Mouse (Mus musculus) R1 (cell line): ENCODE results near the gene Medag.

Experiments
- DNase-seq: peaks from one replicate; pipeline ENCODE4 v3.0.0-alpha.2; 2018; ENCODE audit warnings: low read depth, low spot score

Medag gene

DNA sequence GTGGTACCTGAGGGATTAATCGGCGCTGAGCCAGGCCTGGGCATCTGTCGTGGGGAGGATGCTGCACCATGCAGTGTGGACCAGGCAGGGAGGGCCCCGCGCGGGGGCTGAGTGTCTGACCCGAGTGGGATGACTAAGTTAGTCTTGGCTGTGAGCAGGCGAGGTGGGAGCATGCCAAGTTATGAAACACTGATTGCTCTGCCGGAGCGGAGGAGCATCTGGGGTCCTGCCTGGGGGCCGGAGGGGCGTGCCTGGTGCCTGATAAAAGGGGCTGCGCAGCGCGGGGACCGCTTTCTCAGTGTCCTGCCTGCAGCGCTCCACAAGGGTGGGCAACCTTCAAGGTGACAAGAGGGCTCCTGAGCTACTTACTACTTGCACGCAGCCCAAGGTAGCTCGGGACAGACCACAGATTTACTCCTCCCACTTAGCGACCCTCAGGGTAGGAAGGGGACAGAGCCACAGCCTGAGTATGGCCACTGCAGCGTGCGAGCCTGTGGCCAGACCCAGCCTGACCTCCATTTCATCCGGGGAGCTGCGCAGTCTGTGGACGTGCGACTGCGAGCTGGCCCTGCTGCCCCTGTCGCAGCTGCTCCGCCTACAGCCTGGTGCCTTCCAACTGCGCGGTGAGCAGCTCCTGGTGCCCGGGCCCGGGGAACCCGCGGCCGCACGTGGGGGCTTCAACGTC, at the start of gene Medag:
Gene Medag, plus strand, starts transcription at position 241 of the 685 bp plus-strand sequence.
- no peak for DNase-seq

DNA sequence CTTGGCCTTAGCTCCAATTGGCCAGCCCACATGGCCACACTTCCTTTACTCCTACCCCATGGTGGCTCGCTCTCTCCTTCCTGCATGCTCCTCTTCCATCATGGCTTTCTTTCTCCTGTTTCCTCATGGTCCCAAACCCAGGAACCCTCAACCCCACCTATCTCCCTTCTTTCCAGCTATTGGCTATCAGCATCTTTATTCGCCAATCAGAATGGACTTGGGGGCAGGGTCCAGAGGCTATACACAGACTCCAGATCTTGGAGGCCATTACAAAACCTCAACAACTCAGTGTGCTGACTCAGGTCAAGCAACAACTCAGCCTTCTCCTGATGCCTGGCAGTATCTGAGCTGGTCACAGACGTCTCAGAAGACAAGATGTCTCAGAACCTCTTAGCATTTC, 48.9 kb upstream of the Medag start:
- DNase-seq = peak; percentile 68

DNA sequence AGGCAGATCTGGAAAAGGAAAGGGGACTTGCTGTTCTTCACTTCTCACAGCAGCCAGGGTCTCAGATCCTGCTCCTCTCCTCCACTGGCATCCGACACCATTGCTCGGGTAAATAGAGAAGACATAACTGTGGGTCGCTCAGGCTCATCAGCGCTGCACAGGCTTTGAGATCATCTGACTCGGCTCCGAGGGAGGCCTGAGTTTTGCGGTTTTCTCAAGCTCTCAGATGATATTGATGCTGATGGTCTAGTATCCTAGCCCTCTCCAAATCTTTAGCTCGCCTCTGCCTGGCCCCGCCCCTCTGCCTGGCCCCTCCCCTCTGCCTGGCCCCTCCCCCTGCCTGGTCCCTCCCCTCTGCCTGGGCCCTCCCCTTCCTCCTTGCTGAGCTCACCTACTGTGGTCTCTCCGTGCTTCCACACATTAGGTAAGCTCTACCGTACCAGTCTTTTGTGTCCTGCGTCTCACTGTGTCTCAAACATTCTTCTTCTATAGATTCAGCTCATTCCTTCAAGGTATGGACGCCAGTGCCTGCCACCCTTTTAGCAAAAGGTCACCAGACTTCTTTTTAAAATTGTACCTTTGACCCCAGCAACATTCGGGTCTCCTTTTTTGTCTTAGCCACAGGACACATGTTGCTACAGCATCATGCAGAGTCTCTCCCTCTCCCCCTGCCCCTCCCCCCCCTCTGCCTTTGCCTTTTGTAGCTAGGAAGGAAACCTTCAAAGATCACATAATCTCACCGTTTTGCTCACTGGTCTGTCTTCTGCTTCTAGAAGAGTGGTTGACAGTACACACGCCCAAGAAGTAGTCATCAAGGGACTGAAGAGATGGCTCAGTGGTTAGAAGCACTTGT, 47.4 kb upstream of the Medag start:
- DNase-seq = peak; percentile 72

DNA sequence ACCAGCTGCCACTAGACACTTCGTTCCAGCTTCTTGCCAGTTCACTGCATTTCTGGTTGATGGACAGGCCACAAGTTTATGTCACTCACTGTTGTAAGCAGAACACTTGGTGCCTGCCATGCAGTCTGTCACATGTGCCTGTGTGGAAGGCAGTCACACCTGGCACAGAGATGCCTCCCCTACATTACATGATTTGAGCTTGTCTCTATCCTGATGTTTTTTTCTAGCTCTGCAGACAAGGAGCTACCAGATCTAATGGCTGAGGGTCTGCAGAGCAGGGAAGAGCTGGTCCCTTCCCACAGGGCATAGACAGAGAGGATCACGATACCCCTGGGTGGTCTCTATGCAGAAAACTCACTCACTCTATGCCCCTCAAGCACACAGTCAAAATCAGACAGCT, 44.5 kb upstream of the Medag start:
- DNase-seq = no peak

DNA sequence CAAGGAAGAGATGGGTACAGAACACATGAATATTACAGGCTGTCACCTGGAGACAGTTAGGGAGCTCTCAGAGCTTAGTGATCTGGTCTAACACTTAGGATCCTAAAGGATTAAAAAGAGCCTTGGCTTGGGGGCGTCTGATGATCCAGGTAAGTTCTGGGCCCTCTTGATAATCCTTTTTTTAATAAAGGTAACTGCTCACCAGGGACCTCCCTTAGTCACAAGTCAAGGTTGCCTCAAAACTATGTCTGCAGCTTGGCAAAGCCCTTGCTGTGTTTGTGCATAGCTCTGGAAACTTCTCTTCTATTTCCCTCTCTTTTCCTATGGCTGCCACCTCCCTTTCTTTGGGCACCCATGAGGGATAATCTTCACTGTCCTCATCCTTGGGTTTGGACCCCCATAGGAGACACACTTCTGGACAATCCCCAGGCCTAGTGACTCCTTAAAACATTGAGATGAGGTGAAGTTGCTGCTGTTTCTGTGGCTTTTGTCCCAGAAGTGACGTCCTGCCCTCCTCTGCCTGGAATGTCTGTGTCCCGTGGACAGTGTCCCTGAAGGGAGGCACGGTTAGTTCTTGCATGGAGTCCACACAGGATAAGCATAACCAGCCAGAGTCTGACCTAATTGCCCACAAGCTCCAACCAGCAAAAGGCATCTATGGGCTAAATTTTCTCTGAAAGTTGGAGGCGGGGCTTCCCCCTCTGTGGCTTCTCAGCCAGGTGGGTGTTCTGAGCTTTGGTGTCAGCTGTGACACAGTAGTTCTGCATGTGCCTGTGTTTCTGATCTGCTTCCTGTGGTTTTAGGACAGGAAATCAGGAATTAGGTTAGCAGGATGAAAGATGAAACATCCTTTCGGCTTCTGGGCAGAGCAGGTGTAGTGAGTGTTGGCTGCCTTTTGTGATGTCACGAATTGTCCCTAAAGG, 43.7 kb upstream of the Medag start:
- no peak for DNase-seq

DNA sequence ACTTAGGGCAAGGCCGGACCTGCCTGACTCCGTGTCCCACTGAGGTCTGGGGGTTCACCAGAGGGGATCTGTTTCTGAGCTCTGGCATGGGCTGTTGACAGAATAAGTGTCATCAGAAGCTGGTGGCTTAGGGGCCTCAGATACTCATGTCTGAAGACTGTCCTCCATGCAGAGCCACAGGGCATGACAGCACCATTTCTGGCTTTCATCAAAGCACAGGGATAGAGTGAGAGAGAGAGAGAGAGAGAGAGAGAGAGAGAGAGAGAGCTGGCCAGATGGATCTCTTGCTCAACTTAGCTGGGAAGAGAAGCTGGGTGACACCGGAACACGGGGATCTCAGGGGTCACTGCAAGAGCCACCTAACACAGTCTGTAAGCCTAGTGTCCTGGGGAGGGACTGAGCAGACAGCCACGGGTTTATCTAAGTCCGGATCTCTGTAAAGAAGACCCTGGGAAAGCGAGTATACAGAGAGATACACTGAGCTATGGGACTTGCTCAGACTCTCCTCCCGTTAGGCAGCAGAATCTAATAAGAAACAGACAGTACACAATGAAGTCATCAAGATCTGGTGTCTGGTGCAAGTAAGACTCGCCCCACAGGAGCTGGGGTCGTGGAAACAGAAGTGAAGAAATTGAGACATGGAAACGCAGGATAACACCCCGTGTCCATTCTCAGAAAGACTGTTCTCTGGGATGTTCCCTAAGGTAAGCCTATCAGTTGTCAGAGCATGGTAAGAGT, 42.8 kb upstream of the Medag start:
- no peak for DNase-seq

DNA sequence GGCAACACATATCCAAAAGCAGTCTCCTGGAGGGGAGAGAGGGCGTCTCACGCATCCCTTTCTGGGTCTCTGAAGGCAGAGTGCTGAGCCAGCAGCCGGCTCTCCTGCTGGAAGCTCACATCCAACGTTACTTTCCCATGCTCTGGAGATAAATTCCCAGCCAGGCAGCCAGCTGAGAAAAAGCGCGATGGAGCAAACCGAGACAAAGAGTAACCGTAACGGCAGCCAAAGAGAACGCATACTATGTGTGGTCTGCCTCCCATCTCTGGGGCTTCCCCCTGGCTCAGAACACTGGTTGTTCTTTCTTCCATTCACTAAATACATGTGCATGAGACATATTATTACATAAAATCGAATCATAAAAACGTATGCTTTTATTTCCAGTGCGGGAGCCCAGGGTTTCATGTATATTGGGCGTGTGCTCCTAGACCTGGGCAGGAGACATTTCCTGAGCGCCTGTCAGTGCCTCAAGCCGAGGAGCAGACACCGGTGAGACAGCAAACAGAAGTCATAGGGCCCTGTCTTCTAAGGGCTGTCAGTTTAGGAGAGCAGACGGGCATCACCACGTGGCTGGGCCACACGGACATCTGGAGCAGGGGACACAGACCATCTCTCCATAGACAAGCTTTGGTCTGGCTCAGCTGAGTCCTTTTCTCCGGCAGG, 42.0 kb upstream of the Medag start:
- DNase-seq = no peak

DNA sequence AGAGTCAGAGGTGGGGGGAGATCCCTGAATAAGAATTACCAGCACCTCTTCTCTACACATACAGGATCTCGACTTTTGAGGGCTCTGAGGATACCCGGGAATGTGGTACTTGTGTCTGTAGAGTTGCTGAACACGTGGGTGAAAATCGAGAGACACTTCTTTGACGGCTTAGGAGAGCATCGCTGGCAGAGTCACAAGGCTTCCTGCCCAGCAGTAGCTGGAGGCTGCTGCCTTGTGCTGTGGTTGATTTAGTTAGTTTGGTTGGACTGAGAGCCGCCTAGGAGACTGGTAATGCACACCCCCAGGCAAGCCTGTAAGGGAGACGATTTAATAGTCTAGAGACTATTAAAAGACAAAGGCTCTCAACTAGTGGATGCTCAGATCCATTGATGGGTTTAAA, 39.5 kb upstream of the Medag start:
- DNase-seq = no peak

DNA sequence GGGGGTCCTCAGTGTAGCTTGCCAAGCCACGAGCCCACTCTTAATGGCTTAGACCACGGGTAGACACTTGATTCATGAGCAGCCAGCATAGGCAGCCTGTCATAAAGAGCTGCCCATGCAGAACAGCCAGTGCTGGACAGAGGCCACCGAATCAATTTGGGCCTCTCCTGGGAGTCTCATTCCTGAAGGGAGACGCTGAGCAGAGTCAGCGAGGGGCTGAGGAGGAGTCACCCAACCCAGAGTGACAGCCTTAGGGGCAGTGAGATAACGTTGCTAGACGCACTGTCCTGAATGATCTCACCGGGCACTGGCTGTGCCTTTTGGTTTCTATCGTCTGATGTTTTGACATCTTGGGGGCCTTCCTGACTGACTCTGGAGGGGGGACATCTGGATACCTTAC, 38.3 kb upstream of the Medag start:
- DNase-seq = no peak

DNA sequence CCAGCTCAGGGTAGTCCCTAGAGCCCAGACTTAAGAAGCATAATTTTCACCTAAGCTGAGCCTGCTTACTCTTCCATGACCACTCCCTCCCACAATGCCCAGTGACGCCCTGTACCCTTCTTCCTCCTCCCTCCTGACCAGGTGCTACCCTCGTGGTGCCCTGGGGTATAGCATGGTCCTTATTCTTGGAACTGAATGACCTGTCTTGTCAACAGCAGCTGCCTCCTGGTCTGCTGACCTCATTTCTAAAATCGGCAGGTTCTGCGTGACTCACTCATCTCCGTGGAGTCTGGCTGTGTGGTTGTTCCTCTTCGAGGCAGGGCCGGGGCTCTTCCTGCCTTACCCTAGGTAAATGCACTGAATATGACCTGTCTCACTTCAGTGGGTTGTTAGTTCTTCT, 37.5 kb upstream of the Medag start:
- DNase-seq = no peak

DNA sequence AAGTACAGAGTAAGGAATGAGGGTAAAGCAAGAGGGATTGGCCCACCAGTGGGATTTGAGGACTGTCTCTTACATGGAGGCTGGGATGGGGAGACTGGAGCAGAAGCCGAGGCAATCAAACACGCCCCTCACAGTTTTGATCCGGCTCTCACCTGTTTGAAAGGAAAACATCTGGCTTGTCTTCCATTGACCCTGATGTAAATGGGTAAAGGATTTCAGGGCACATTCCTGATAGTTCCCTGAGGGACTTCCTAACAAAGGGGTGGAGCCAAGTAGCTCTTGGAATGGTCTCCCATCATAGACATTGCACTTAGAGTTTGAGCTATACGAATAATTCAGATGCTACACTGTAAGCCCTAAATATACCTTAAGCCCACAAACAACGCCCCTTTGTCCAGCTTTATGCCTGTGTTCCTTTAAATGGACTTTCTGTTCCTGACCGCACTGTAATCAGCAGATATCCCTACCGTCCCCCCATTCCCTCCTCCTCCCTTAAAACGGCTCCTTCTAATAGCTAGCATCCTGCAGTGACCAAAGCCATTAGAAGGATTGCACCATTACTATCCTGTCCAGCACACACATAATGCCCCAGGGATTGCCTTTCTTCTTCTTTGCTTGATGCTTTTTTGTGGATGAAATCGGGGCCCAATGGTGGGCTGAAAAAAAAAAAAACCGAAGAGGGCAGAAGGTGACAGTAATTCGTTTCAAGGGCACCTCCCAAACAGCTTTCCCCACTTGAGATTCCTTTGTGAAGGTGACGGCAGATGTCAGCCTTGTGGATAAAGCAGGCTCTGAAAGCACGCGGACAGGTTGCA, 36.3 kb upstream of the Medag start:
- peak; percentile 61 for DNase-seq

DNA sequence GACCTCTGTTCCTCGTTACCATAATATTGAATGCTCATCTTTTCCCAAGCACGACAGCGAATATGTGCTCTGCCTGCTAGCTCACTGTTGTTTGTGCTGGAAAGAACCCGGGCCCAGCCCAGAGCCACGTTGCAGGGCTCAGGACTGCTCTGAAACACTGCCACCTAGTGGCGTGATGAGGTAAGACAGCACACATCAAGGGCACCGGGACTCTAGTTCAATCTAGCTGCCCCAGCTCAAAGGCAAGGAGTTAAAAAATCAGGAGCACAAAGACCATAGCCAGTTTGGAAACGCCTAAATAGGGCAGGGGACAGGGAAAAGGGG, 35.7 kb upstream of the Medag start:
- peak; percentile 86 for DNase-seq

DNA sequence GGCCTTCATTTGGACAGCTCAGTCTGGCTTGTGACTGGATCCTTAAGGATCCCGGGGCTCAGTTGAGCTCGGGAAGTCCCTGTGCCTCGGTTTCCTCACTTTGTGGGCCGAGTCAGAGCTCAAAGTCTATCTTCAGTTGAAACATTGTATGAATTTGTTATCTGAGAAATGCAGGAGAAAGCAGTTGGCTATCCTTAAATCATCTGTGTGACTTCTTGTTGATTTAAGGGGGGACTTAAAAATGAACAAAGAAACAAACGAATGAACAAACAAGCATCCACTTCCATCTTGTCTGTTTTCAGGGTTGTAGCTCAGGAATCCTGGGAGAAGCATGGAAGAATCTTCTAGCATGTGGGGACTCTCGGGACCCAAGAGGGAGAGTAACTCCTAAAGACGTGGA, 35.2 kb upstream of the Medag start:
- DNase-seq = no peak

DNA sequence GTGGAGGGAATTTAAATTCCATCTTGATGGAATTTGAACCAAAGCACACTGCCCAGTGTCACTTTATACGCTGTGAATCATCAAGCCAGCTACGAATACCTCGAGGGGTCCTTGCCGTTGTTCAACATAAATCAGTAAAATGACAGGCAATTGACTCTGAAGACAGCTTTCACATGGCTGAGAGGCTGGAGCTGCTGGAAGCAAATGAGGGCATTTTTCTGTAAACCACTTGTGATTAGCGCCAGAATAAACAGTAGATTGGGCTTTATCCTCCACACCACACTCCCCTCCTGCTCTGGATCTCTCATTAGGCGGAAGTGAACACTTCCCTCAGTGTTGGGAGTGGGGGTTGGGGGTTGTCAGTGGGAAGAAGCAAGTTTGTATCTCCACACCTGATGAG, 34.3 kb upstream of the Medag start:
- DNase-seq = no peak

DNA sequence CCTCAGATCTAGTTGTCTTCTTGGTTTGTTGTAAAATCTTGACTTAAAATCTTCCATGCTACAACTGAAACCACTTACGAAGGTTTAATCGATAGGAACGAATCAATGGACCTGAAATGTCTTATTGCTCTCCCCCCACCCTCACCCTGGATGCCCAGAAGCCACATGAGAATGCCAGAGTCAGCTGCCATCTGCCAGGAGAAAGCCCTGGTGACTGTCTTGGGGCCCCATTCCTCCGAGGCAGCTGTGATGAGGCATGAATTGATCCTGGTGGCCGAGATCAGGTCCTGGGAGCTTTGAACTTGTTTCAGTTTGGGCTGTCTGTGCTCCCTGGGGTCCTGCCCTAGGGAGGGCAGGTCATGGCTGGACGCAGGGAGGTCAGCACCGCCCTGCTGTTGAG, 33.0 kb upstream of the Medag start:
- no peak for DNase-seq

DNA sequence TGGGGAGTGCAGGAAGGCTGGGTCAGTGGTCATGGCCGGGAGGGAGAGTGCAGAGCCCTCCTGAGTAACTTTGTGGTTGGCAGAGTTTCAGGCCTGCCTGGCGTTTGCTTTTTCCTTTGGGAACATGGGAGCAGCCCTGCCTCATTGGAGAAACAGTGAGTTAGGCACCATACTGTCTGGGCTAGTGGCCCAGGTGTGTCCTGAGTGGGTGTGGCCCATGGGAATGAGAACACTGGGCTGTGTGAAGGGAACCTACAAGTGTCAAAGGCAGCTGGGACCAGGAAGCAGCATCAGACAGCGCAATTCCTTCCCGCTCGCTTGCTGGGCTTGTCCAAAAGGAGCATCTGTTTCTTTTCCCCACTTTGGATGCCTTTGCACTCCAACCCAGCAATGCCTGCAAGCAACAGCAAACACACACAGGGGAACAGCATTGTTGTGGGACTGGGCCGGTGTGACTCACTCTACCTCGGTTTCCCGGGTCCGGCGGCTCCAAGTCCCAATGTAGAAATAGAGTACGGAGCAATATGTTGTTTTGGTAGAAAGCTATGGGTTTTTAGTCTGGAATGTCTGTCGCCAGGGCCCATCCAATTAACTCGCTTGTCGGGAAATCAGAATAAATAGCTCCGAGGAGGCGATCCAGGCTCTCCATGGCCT, 32.3 kb upstream of the Medag start:
- no peak for DNase-seq

DNA sequence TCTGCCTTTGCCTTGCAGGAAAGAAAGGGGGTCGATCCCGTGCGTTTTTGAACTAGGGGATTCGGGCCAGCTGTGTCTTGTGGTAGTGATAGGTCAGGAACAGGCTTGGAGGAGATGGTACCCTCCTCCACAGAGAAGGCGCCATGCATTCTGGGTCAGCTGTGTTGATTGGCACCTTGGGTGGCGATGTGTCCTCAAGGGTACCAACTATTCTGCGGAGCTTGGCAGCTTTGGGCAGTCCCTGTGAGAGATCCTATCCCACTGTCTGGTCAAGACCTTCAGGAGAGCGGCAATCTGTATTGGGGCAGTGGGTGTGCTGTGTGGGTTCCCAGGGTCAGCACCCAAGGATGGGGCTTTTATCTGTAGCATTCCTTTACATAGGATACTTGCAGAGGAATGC, 31.7 kb upstream of the Medag start:
- DNase-seq = no peak

DNA sequence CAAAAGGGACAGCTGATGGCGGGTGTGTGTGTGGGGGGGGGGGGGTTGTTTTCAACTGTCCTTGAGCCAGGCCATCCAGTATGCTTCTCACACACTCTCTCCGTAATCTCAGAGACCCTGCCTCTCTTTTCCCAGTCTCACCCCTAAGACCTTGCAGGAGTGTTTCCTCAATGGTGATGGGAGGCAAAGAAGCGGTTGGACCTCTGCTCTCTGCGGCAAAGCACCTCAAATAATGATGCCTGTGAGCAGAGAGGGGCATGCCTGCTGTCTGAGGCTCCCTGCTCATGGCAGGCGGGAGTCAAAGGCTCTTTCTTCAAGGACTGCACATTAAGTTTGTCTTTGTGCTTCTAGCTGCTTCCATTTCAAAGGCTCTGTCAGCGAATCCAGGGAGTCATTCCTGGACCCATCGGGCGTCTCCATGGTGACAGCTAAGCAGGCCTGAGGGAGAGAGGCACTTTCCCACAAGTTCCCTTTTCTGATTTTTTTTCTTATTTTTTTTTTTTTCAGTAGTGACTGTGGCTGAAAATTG, 31.1 kb upstream of the Medag start:
- DNase-seq = peak; percentile 84

DNA sequence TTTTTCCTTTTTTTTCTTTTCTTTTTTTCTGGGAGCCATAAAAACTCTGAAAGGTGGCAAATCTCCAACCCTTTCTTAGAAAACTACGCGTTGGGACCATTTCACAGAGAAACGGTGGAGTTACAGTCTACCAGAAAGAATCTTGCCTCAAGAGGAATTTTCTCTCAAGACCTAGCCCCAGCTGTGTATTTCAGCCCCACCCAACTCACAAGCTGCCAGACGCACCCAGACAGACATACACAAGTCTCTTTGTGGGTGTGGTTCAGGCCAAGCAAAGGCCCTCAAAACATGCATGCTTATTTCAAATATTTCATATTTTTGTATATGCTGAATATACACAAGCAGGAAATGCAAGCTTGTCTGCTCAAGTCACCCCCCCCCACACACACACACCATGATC, 29.6 kb upstream of the Medag start:
- DNase-seq = peak; percentile 54
